Mouse (Mus musculus) kidney, postnatal 0 days (tissue): ENCODE data around the gene Ints13. TPM values are rescaled to one million over a fixed set of nuclear protein-coding genes. Genes with fewer than 3 reads are reported as not detected.
"Not testable (repeated sequence)": the region's sequence is repeated elsewhere in the genome, so short reads cannot be mapped to it uniquely, and the experiment has no call there.

Source experiments
- ATAC-seq: fragments of 200-750 bp; cut with Nextera tagmentation; replicated peaks from 2 replicates; pipeline ENCODE4 v1.8.0; 2017; ENCODE audit warnings: low read depth, moderate number of reproducible peaks, moderate TSS enrichment, moderate library complexity; ENCODE audit not compliant: low FRiP score
- DNase-seq: peaks from one replicate; pipeline ENCODE4 v3.0.0-alpha.2; 2016; ENCODE audit warnings: low spot score
- H3K27ac ChIP-seq: fragments of 300-500 bp; sonication (generic); 2 replicates; pipeline ENCODE4 v1.5.1; 2014; ENCODE audit warnings: mild to moderate bottlenecking
- H3K27me3 ChIP-seq: fragments of 300-500 bp; sonication (generic); 2 replicates; pipeline ENCODE4 v1.6.1; 2014; ENCODE audit warnings: low read length, mixed read lengths; ENCODE audit not compliant: insufficient read depth
- H3K36me3 ChIP-seq: fragments of 300-500 bp; sonication (generic); 2 replicates; pipeline ENCODE4 v1.6.1; 2014; ENCODE audit warnings: low read length, mixed read lengths; ENCODE audit not compliant: insufficient read depth
- H3K4me1 ChIP-seq: fragments of 300-500 bp; sonication (generic); replicated peaks from 2 replicates; pipeline ENCODE4 v1.6.1; 2014; ENCODE audit warnings: antibody characterized with exemption, low read length, mixed read lengths; ENCODE audit not compliant: insufficient read depth
- H3K4me2 ChIP-seq: fragments of 300-500 bp; sonication (generic); 2 replicates; pipeline ENCODE4 v1.6.1; 2014; ENCODE audit warnings: mild to moderate bottlenecking, low read length, moderate library complexity, mixed read lengths
- H3K4me3 ChIP-seq: fragments of 300-500 bp; sonication (generic); replicated peaks from 2 replicates; pipeline ENCODE4 v1.5.1; 2014; ENCODE audit warnings: low read depth, low read length
- H3K9ac ChIP-seq: fragments of 300-500 bp; sonication (generic); 2 replicates; pipeline ENCODE4 v1.6.1; 2014; ENCODE audit warnings: low read depth, low read length
- H3K9me3 ChIP-seq: fragments of 300-500 bp; sonication (generic); replicated peaks from 2 replicates; pipeline ENCODE4 v1.6.1; 2016; ENCODE audit warnings: low read length, inconsistent platforms, mixed read lengths
- CTCF ChIP-seq: IDR thresholded peaks from 2 replicates; pipeline ENCODE4 v1.5.1; 2016; ENCODE audit warnings: antibody characterized with exemption, low read depth, mild to moderate bottlenecking, moderate library complexity
- WGBS: fragments of 180-500 bp; shearing (Covaris S2); extraction: QIAGEN DNeasy Blood & Tissue Kit; methylation state at CpG from one replicate; pipeline ENCODE4 v1.1.7; 2014; 5-methylcytosine and 5-hydroxymethylcytosine counted together
- polyA plus RNA-seq: library from polyadenylated mRNA; unstranded; fragments of >200 nt; fragmentation: Nextera tagmentation; extraction: Ambion mirVana; gene quantifications from 2 replicates; pipeline ENCODE4 v1.2.1, GENCODE M21; 2015

The Ints13 gene
- polyA plus RNA-seq, 1 experiment from 2014 or later, result 49.4 TPM

DNA sequence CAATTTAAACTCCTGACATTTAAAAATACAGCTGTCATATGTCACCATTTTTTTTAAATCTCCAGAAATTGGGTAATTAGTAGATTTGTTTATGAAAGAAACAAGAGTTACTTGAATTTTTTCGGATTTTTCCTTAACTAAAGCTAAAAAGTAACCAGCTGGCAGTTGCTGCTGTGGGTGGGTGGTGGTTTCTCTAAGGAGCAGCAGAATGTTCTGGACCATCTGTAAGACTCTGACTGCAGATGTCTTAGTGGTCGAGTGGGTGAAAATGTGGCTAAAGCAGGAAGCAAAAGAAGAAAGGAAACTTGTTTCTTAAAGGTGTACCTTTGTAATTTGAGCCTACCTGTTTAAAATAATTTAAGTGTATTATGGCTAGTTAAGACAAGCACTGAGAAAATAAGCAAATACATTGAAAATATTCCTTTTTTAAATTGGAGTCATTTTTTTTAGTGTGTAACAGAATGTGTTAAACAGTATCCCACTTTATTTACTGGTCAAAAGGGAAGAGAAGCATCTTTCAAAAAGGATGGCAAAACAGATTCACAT is 2.8 kb upstream of the Ints13 start:
- no peak overlapping the region for H3K4me3 ChIP-seq
- H3K9ac ChIP-seq, result no peak overlapping the region
- DNase-seq (no peak), ATAC-seq (no peak)
- WGBS, result 31% methylated on average over 2 of the region's 2 CpGs
- 0 out of 2 replicates have a peak, but pooled peaks cover 6% of the 10 kb centered on the region for H3K4me1 ChIP-seq
- no peak overlapping the region for H3K4me2 ChIP-seq
- H3K9me3 ChIP-seq, result no peaks in the 10 kb centered on the region
- no peak overlapping the region for H3K27ac ChIP-seq
- H3K36me3 ChIP-seq, result no peaks in the 10 kb centered on the region
- no peaks in the 10 kb centered on the region for H3K27me3 ChIP-seq
- TF ChIP-seq CTCF, result no peak

DNA sequence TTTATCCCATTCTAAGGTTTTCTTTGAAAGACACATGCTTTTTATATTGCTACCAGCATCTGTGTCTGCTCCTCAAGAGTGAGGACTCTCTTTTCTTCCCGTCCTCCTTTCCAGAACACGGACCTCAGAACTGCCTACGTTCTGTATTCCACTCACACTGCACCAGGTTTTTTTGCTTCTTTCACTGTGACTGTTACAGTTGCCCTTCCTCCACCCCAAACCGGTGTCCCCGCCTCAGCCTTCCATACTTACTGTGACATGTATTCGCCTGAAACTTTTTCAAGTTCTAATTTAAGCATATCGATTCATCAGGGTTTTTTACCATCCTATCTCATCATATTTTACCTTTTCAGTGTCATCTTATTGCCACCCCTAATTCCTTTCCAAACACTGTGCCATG is 951 bp upstream of the Ints13 start:
- 6% methylated on average over 7 of the region's 7 CpGs for WGBS
- Histone ChIP-seq H3K27me3 (no peaks in the 10 kb centered on the region), H3K4me2 (peak overlapping the region; percentile 67), H3K9me3 (no peaks in the 10 kb centered on the region), H3K9ac (peak overlapping the region; percentile 89), H3K27ac (peak overlapping the region; percentile 95), H3K36me3 (no peaks in the 10 kb centered on the region), H3K4me3 (peak overlapping the region; percentile 69), H3K4me1 (0 out of 2 replicates have a peak, but pooled peaks cover 6% of the 10 kb centered on the region)
- TF ChIP-seq CTCF, result no peak
- DNase-seq, result peak; percentile 43
- ATAC-seq, result no peak

DNA sequence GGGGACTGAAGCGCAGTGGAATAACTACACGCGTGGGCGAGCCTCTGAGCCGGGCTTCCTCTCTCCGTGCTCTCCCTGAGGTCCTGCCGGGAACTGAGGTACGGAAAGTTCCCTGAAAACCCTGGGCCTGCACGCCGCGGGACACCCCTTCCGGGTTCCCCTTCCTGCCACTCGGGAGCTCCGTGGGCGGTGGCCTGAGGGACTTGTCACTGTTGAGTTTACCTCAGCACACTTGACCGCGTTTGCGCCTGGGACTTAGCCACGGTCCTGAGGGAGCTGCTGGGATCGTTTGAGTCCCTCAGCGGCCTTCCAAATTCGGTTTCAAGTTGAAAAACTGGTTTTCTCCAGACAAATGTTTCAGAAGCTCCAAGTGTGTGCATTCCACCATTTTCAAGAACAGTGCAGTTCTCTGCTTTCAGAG is 486 bp upstream of the Ints13 start:
- Histone ChIP-seq H3K9me3 (no peaks in the 10 kb centered on the region), H3K4me3 (peak overlapping the region; percentile 69), H3K9ac (peak overlapping the region; percentile 89), H3K4me2 (peak overlapping the region; percentile 67), H3K4me1 (0 out of 2 replicates have a peak, but pooled peaks cover 6% of the 10 kb centered on the region), H3K27me3 (no peaks in the 10 kb centered on the region), H3K27ac (peak overlapping the region; percentile 95), H3K36me3 (no peaks in the 10 kb centered on the region)
- under 1% methylated on average over 20 of the region's 22 CpGs for WGBS
- TF ChIP-seq CTCF, result no peak
- peak; percentile 76 for DNase-seq
- peak; percentile 48 for ATAC-seq

DNA sequence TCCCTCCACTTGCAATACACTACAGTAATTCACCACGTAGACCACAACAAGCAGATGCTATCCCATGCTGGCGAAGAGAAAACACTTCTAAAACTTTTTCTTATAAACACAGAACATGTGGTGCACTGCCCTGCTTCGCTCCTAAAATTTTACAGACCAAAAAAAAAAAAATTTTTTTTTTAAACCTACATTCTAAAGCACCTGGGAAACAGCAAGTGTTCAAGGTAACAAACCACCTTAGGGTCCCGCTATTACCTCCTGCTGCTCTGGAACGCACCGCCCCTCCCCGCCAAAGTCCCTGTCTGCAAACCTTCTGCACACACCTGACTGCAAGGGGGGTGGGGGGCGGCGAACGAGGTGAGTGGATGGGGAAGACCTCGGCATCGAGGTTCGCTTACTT is 732 bp downstream of the Ints13 start, which contains the start of gene Fgfr1op2:
TSS of gene Fgfr1op2 (plus strand) at position 301 of the 400 bp plus-strand sequence.
- Histone ChIP-seq H3K36me3 (no peaks in the 10 kb centered on the region), H3K27ac (peak within 1 kb of the TSS; percentile 95), H3K4me1 (0 out of 2 replicates have a peak, but pooled peaks cover 6% of the 10 kb centered on the region), H3K4me3 (peak within 1 kb of the TSS; percentile 69), H3K27me3 (no peaks in the 10 kb centered on the region), H3K4me2 (peak within 1 kb of the TSS; percentile 76), H3K9ac (peak within 1 kb of the TSS; percentile 89), H3K9me3 (no peaks in the 10 kb centered on the region)
- TF ChIP-seq CTCF, result no peak
- ATAC-seq, result no peak
- under 1% methylated on average over 13 of the region's 13 CpGs for WGBS
- DNase-seq, result no peak

DNA sequence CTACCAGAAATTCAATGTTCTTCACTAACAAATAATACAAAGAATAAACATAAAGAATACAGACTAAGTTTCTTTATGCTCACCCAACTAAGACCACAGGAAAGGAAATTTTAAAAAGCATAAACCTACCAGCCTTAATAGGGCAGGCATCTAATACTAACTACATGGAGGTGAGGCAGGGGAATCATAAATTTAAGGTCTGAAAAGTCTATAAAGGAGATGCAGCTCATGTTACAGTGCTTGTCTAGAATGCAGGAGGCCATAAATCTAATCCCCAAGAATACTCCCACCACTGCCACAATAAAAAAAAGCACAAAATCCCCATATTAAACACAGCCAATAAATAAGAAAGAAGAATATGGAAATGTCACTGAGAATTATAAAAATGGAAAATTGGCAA is 5.6 kb downstream of the Ints13 start:
- Histone ChIP-seq H3K9ac (no peak overlapping the region), H3K4me3 (no peak overlapping the region), H3K4me2 (no peak overlapping the region), H3K27me3 (no peaks in the 10 kb centered on the region), H3K27ac (no peak overlapping the region), H3K4me1 (0 out of 2 replicates have a peak, but pooled peaks cover 6% of the 10 kb centered on the region), H3K9me3 (no peaks in the 10 kb centered on the region), H3K36me3 (no peaks in the 10 kb centered on the region)
- DNase-seq, result peak; percentile 74
- TF ChIP-seq CTCF, result no peak
- no peak for ATAC-seq

DNA sequence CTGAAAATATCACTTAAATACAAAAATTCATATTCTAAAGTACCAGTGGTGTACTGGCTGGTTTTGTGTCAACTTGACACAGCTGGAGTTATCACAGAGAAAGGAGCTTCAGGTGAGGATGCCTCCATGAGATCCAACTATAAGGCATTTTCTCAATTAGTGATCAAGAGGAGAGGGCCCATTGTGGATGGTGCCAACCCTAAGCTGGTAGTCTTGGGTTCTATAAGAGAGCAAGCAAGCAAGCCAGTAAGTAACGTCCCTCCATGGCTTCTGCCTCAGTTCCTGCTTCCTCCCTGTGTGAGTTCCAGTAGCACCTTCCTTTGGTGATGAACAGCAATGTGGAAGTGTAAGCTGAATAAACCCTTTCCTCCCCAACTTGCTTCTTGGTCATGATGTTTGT is 15.2 kb downstream of the Ints13 start:
- not testable (repeated sequence) for H3K27me3 ChIP-seq, H3K27ac ChIP-seq, H3K4me3 ChIP-seq, ATAC-seq, DNase-seq, H3K4me1 ChIP-seq, H3K4me2 ChIP-seq, H3K9ac ChIP-seq, H3K9me3 ChIP-seq
- peaks cover 36% of the 10 kb centered on the region for H3K36me3 ChIP-seq
- WGBS, result 81% methylated on average over 1 of the region's 1 CpGs

DNA sequence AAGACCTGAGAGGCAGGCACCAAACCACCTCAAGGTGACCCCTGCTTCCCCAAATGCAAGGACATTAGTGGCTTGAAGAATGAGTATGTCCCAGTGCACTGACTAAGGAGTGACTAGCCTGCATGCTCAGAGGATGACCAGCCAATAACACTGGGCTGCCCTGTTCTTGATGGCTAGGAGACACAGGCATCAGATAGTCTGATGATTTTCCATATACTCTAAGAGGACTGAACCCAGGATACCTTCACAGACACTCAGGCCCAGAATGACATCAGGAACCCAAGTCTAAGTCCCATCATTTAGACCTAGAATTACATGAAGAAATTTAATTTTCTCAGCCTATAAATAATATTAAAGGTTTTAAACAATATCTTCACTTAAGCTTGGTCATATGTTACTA is 26.3 kb downstream of the Ints13 start:
- H3K4me2 ChIP-seq, result no peak overlapping the region
- TF ChIP-seq CTCF, result no peak
- H3K27ac ChIP-seq, result no peak overlapping the region
- no peaks in the 10 kb centered on the region for H3K27me3 ChIP-seq
- no peaks in the 10 kb centered on the region for H3K4me1 ChIP-seq
- peaks cover 57% of the 10 kb centered on the region for H3K36me3 ChIP-seq
- ATAC-seq (no peak), DNase-seq (no peak)
- H3K9me3 ChIP-seq, result no peaks in the 10 kb centered on the region
- H3K9ac ChIP-seq, result no peak overlapping the region
- no peak overlapping the region for H3K4me3 ChIP-seq
